Mouse (Mus musculus) midbrain, embryonic 16.5 days (tissue): ENCODE measurements around the gene P4htm. TPM values are rescaled to one million over a fixed set of nuclear protein-coding genes. Genes with fewer than 3 reads are reported as not detected.
"Not testable (repeated sequence)": the region's sequence is repeated elsewhere in the genome, so short reads cannot be mapped to it uniquely, and the experiment has no call there.

ENCODE experiments used
- ATAC-seq: fragments of 200-750 bp; cut with Nextera tagmentation; 2 replicates; pipeline ENCODE4 v1.8.0; 2017; ENCODE audit warnings: moderate TSS enrichment
- H3K27ac ChIP-seq: fragments of 300-500 bp; sonication (generic); 2 replicates; pipeline ENCODE4 v1.5.1; 2014; ENCODE audit warnings: mild to moderate bottlenecking, low read length, mixed read lengths
- H3K27me3 ChIP-seq: fragments of 300-500 bp; sonication (generic); 2 replicates; pipeline ENCODE4 v1.6.1; 2014; ENCODE audit warnings: low read depth, low read length, mixed read lengths; ENCODE audit not compliant: control insufficient read depth, insufficient read depth
- H3K36me3 ChIP-seq: fragments of 300-500 bp; sonication (generic); 2 replicates; pipeline ENCODE4 v1.6.1; 2014; ENCODE audit warnings: mild to moderate bottlenecking, low read length, moderate library complexity, mixed read lengths; ENCODE audit not compliant: control insufficient read depth, insufficient read depth
- H3K4me1 ChIP-seq: fragments of 300-500 bp; sonication (generic); 2 replicates; pipeline ENCODE4 v1.6.1; 2014; ENCODE audit warnings: mild to moderate bottlenecking, low read length, mixed read lengths; ENCODE audit not compliant: control insufficient read depth, insufficient read depth
- H3K4me2 ChIP-seq: fragments of 300-500 bp; sonication (generic); 2 replicates; pipeline ENCODE4 v1.6.1; 2014; ENCODE audit warnings: mild to moderate bottlenecking, low read length, mixed read lengths
- H3K4me3 ChIP-seq: fragments of 300-500 bp; sonication (generic); 2 replicates; pipeline ENCODE4 v1.5.1; 2014; ENCODE audit warnings: low read depth, mild to moderate bottlenecking, low read length, moderate library complexity, mixed read lengths
- H3K9ac ChIP-seq: fragments of 300-500 bp; sonication (generic); 2 replicates; pipeline ENCODE4 v1.6.1; 2014; ENCODE audit warnings: low read depth, low read length, mixed read lengths
- H3K9me3 ChIP-seq: fragments of 300-500 bp; sonication (generic); replicated peaks from 2 replicates; pipeline ENCODE4 v1.6.1; 2014; ENCODE audit warnings: mild to moderate bottlenecking, low read length, mixed read lengths; ENCODE audit not compliant: control insufficient read depth, poor library complexity, severe bottlenecking
- WGBS: fragments of 180-500 bp; shearing (Covaris S2); extraction: QIAGEN DNeasy Blood & Tissue Kit; methylation state at CpG from one replicate; pipeline ENCODE4 v1.1.7; 2014; 5-methylcytosine and 5-hydroxymethylcytosine counted together
- polyA plus RNA-seq: library from polyadenylated mRNA; unstranded; fragments of >200 nt; fragmentation: Nextera tagmentation; extraction: Ambion mirVana; gene quantifications from 2 replicates; pipeline ENCODE4 v1.2.1, GENCODE M21; 2015

Gene P4htm
- polyA plus RNA-seq, 1 experiment from 2014 or later = 43.1 TPM

DNA sequence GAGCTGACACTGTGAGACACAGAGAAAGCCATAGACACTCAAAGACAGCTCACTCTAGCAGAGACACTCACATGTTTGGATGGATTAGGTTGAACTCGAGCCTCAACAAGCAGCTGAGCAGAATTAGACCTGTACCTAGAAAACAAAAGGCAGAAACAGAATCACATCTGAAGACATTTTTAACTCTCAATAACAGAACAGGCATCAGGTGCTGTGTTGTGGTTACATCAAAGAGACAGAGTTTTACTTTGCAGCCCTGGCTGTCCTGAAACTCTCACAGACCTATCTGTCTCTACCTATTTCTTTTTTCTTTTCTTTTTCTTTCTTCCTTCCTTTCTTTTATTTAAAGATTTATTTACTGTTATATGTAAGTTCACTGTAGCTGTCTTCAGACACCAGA lies 19.8 kb upstream of the P4htm start:
- Histone ChIP-seq H3K27me3 (no peaks in the 10 kb centered on the region), H3K4me2 (no peak overlapping the region), H3K4me1 (no peaks in the 10 kb centered on the region), H3K9ac (no peak overlapping the region), H3K27ac (no peak overlapping the region), H3K4me3 (no peak overlapping the region), H3K9me3 (no peaks in the 10 kb centered on the region), H3K36me3 (peaks cover 19% of the 10 kb centered on the region)
- 91% methylated on average over 1 of the region's 1 CpGs for WGBS
- no peak for ATAC-seq

GRCm38 (mm10) chr9:108611488-108611887 lies 14.0 kb upstream of the P4htm start:
- no peak overlapping the region for H3K27ac ChIP-seq
- peaks cover 51% of the 10 kb centered on the region for H3K36me3 ChIP-seq
- no peaks in the 10 kb centered on the region for H3K9me3 ChIP-seq
- H3K27me3 ChIP-seq = no peaks in the 10 kb centered on the region
- no peaks in the 10 kb centered on the region for H3K4me1 ChIP-seq
- no peak overlapping the region for H3K4me2 ChIP-seq
- no peak overlapping the region for H3K9ac ChIP-seq
- 94% methylated on average over 10 of the region's 10 CpGs for WGBS
- no peak for ATAC-seq
- no peak overlapping the region for H3K4me3 ChIP-seq

GRCm38 (mm10) chr9:108608889-108609288 lies 11.4 kb upstream of the P4htm start:
- 95% methylated on average over 4 of the region's 4 CpGs for WGBS
- no peak overlapping the region for H3K4me2 ChIP-seq
- no peaks in the 10 kb centered on the region for H3K9me3 ChIP-seq
- no peak overlapping the region for H3K9ac ChIP-seq
- no peaks in the 10 kb centered on the region for H3K4me1 ChIP-seq
- H3K36me3 ChIP-seq = peaks cover 49% of the 10 kb centered on the region
- no peak for ATAC-seq
- H3K27me3 ChIP-seq = no peaks in the 10 kb centered on the region
- no peak overlapping the region for H3K27ac ChIP-seq
- no peak overlapping the region for H3K4me3 ChIP-seq

- not testable (repeated sequence) for H3K9ac ChIP-seq, ATAC-seq, H3K9me3 ChIP-seq, H3K4me1 ChIP-seq, H3K4me2 ChIP-seq, H3K4me3 ChIP-seq, H3K27ac ChIP-seq, H3K27me3 ChIP-seq
- WGBS = 95% methylated on average over 5 of the region's 5 CpGs
- H3K36me3 ChIP-seq = peaks cover 48% of the 10 kb centered on the region
These were observed 10.5 kb upstream of the P4htm start for GRCm38 (mm10) chr9:108607929-108608328.

DNA sequence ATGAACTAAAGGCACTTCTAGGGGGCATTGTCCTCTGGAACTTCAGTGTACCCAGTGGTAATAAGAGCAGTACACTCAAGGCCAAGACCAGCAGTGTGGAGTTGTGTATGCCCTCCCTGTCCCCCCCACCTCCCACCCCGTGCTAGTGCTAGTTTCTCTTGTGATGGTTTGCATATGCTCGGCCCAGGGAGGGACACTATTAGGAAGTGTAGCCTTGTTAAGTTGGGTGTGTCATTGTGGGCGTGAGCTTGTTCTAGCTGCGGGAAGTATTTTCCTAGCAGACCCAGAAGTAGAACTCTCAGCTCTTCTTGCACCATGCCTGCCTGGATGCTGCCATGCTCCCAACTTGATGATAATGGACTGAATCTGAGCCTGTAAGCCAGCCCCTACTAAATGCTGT lies 4.5 kb upstream of the P4htm start:
- Histone ChIP-seq H3K4me2 (no peak overlapping the region), H3K4me1 (peaks cover 4% of the 10 kb centered on the region), H3K27me3 (no peaks in the 10 kb centered on the region), H3K9me3 (no peaks in the 10 kb centered on the region), H3K27ac (no peak overlapping the region), H3K36me3 (peaks cover 14% of the 10 kb centered on the region), H3K9ac (no peak overlapping the region), H3K4me3 (no peak overlapping the region)
- 85% methylated on average over 4 of the region's 4 CpGs for WGBS
- ATAC-seq = no peak

- WGBS = 49% methylated on average over 2 of the region's 2 CpGs
- H3K4me2 ChIP-seq = no peak overlapping the region
- peaks cover 10% of the 10 kb centered on the region for H3K36me3 ChIP-seq
- ATAC-seq = no peak
- H3K4me1 ChIP-seq = peaks cover 16% of the 10 kb centered on the region
- H3K27ac ChIP-seq = no peak overlapping the region
- H3K27me3 ChIP-seq = no peaks in the 10 kb centered on the region
- H3K9me3 ChIP-seq = no peaks in the 10 kb centered on the region
- no peak overlapping the region for H3K4me3 ChIP-seq
- no peak overlapping the region for H3K9ac ChIP-seq
These were observed 2.5 kb upstream of the P4htm start for GRCm38 (mm10) chr9:108600011-108600410.

DNA sequence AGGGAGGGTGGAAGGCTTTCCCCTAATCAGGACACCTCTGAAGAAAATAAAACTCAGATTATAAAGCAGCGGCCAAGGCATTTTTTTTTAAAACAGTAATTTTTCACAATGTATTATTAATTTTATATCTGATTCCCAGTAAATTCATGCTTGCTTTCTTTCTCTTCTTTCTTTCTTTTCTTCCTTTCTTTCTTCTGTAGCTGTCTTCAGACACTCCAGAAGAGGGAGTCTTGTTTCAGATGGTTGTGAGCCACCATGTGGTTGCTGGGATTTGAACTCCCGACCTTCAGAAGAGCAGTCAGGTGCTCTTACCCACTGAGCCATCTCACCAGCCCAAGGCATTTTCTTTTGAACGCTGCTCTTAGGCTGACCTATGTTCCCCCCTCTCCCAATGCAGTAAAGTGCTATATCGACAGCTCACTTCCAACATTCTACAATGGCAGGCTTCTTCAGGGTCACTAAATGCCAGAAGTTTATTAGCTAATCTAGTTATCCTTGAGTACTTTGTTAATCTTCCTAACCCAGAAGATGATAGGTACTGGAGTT lies 1.6 kb upstream of the P4htm start:
- Histone ChIP-seq H3K36me3 (peaks cover 6% of the 10 kb centered on the region), H3K4me1 (peaks cover 16% of the 10 kb centered on the region), H3K4me3 (no peak overlapping the region), H3K9me3 (no peaks in the 10 kb centered on the region), H3K4me2 (no peak overlapping the region), H3K27ac (no peak overlapping the region), H3K27me3 (no peaks in the 10 kb centered on the region), H3K9ac (no peak overlapping the region)
- WGBS = 83% methylated on average over 4 of the region's 4 CpGs
- no peak for ATAC-seq

DNA sequence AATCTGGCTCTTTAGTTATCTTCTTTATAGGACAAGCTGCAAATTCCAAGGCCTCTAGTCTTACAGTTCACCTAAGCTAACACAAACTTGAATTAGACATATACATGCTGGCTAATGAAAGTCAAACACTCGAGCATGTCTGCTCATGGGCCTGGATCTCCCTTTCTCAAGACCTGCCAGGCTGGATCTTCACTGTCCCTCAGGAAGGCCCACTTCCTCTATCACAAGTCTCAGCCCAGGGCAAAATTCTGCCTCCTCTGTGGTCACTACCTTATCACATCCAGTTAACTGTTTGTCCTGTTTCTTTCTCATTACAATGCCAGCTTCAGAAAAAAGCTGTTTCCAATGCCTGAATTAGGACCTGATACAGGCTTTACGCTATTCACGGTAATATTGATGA lies 3.1 kb downstream of the P4htm start:
- Histone ChIP-seq H3K4me1 (peaks cover 18% of the 10 kb centered on the region), H3K27ac (no peak overlapping the region), H3K4me2 (no peak overlapping the region), H3K36me3 (no peaks in the 10 kb centered on the region), H3K27me3 (no peaks in the 10 kb centered on the region), H3K4me3 (no peak overlapping the region), H3K9me3 (no peaks in the 10 kb centered on the region), H3K9ac (no peak overlapping the region)
- ATAC-seq = no peak
- WGBS = 92% methylated on average over 3 of the region's 3 CpGs

GRCm38 (mm10) chr9:108591462-108591861 lies 6.0 kb downstream of the P4htm start:
- no peak for ATAC-seq
- no peak overlapping the region for H3K9ac ChIP-seq
- H3K4me3 ChIP-seq = no peak overlapping the region
- 81% methylated on average over 4 of the region's 4 CpGs for WGBS
- H3K4me1 ChIP-seq = peaks cover 37% of the 10 kb centered on the region
- H3K9me3 ChIP-seq = no peaks in the 10 kb centered on the region
- H3K27me3 ChIP-seq = no peaks in the 10 kb centered on the region
- no peaks in the 10 kb centered on the region for H3K36me3 ChIP-seq
- no peak overlapping the region for H3K27ac ChIP-seq
- H3K4me2 ChIP-seq = no peak overlapping the region
